Mouse (Mus musculus): ENCODE data around the gene Avpi1. TPM values are rescaled to one million over a fixed set of nuclear protein-coding genes. Genes with fewer than 3 reads are reported as not detected.

The Avpi1 gene
- polyA plus RNA-seq, 1 experiment from 2014 or later, result 9.1 TPM

GRCm38 (mm10) chr19:42141998-42142397 lies 13.1 kb upstream of the Avpi1 start:
- H3K9ac ChIP-seq, result no peak overlapping the region
- H3K27me3 ChIP-seq, result peaks cover 23% of the 10 kb centered on the region
- no peaks in the 10 kb centered on the region for H3K36me3 ChIP-seq
- H3K4me3 ChIP-seq, result no peak overlapping the region
- 71% methylated on average over 3 of the region's 3 CpGs for WGBS
- no peaks in the 10 kb centered on the region for H3K9me3 ChIP-seq
- no peak overlapping the region for H3K4me2 ChIP-seq
- H3K27ac ChIP-seq (replicated peaks), result no peak overlapping the region
- no peak for ATAC-seq (ENCODE audit: low read depth)
- no peaks in the 10 kb centered on the region for H3K4me1 ChIP-seq (replicated peaks)

- peaks cover 2% of the 10 kb centered on the region for H3K27me3 ChIP-seq
- no peaks in the 10 kb centered on the region for H3K4me1 ChIP-seq (replicated peaks)
- no peak overlapping the region for H3K4me3 ChIP-seq
- no peak overlapping the region for H3K9ac ChIP-seq
- ATAC-seq (ENCODE audit: low read depth), result no peak
- H3K36me3 ChIP-seq, result no peaks in the 10 kb centered on the region
- H3K27ac ChIP-seq (replicated peaks), result no peak overlapping the region
- H3K9me3 ChIP-seq, result no peaks in the 10 kb centered on the region
- 82% methylated on average over 5 of the region's 5 CpGs for WGBS
- H3K4me2 ChIP-seq, result no peak overlapping the region
Measured at GRCm38 (mm10) chr19:42139724-42140517, 11.1 kb upstream of the Avpi1 start.

GRCm38 (mm10) chr19:42138517-42139285 lies 9.8 kb upstream of the Avpi1 start:
- Histone ChIP-seq H3K4me1 (replicated peaks) (no peaks in the 10 kb centered on the region), H3K36me3 (no peaks in the 10 kb centered on the region), H3K27ac (replicated peaks) (no peak overlapping the region), H3K27me3 (no peaks in the 10 kb centered on the region), H3K9me3 (no peaks in the 10 kb centered on the region), H3K4me2 (no peak overlapping the region), H3K4me3 (no peak overlapping the region), H3K9ac (no peak overlapping the region)
- 88% methylated on average over 15 of the region's 15 CpGs for WGBS
- ATAC-seq (ENCODE audit: low read depth), result no peak

GRCm38 (mm10) chr19:42137167-42137672 lies 8.4 kb upstream of the Avpi1 start:
- Histone ChIP-seq H3K9ac (no peak overlapping the region), H3K4me3 (no peak overlapping the region), H3K27ac (replicated peaks) (no peak overlapping the region), H3K4me2 (no peak overlapping the region), H3K9me3 (no peaks in the 10 kb centered on the region), H3K36me3 (no peaks in the 10 kb centered on the region), H3K27me3 (no peaks in the 10 kb centered on the region), H3K4me1 (replicated peaks) (no peaks in the 10 kb centered on the region)
- 95% methylated on average over 4 of the region's 4 CpGs for WGBS
- no peak for ATAC-seq (ENCODE audit: low read depth)

GRCm38 (mm10) chr19:42136126-42136525 lies 7.3 kb upstream of the Avpi1 start:
- H3K9me3 ChIP-seq, result no peaks in the 10 kb centered on the region
- H3K27ac ChIP-seq (replicated peaks), result no peak overlapping the region
- H3K27me3 ChIP-seq, result no peaks in the 10 kb centered on the region; the same call in 1 of the 2 replicates
- 23% methylated on average over 5 of the region's 5 CpGs for WGBS
- H3K9ac ChIP-seq, result no peak overlapping the region
- ATAC-seq (ENCODE audit: low read depth), result no peak
- no peaks in the 10 kb centered on the region for H3K4me1 ChIP-seq (replicated peaks)
- no peak overlapping the region for H3K4me3 ChIP-seq
- H3K4me2 ChIP-seq, result no peak overlapping the region
- H3K36me3 ChIP-seq, result no peaks in the 10 kb centered on the region

GRCm38 (mm10) chr19:42135070-42135469 lies 6.2 kb upstream of the Avpi1 start:
- Histone ChIP-seq H3K36me3 (no peaks in the 10 kb centered on the region), H3K9me3 (no peaks in the 10 kb centered on the region), H3K4me3 (no peak overlapping the region), H3K27ac (replicated peaks) (no peak overlapping the region), H3K27me3 (no peaks in the 10 kb centered on the region; the same call in 1 of the 2 replicates), H3K4me1 (replicated peaks) (peaks cover 2% of the 10 kb centered on the region; the same call in 1 of the 2 replicates), H3K9ac (no peak overlapping the region), H3K4me2 (no peak overlapping the region)
- ATAC-seq (ENCODE audit: low read depth), result no peak

GRCm38 (mm10) chr19:42131101-42131500 lies 2.2 kb upstream of the Avpi1 start:
- 53% methylated on average over 5 of the region's 5 CpGs for WGBS
- Histone ChIP-seq H3K27ac (replicated peaks) (no peak overlapping the region), H3K4me2 (no peak overlapping the region), H3K9ac (no peak overlapping the region), H3K36me3 (no peaks in the 10 kb centered on the region), H3K4me1 (replicated peaks) (peaks cover 23% of the 10 kb centered on the region), H3K9me3 (no peaks in the 10 kb centered on the region), H3K27me3 (peaks cover 16% of the 10 kb centered on the region), H3K4me3 (no peak overlapping the region)
- no peak for ATAC-seq (ENCODE audit: low read depth)

GRCm38 (mm10) chr19:42130294-42130606 lies 1.4 kb upstream of the Avpi1 start:
- no peak overlapping the region for H3K4me3 ChIP-seq
- H3K9me3 ChIP-seq, result no peaks in the 10 kb centered on the region
- peaks cover 23% of the 10 kb centered on the region for H3K4me1 ChIP-seq (replicated peaks)
- H3K4me2 ChIP-seq, result no peak overlapping the region
- H3K27me3 ChIP-seq, result peaks cover 17% of the 10 kb centered on the region
- H3K9ac ChIP-seq, result no peak overlapping the region
- H3K36me3 ChIP-seq, result 0 out of 2 replicates have a peak, but pooled peaks cover under 1% of the 10 kb centered on the region
- H3K27ac ChIP-seq (replicated peaks), result no peak overlapping the region; the same call in 1 of the 2 replicates
- WGBS, result 46% methylated on average over 3 of the region's 3 CpGs
- no peak for ATAC-seq (ENCODE audit: low read depth)

GRCm38 (mm10) chr19:42129509-42130293 lies 842 bp upstream of the Avpi1 start:
- WGBS, result 10% methylated on average over 14 of the region's 14 CpGs
- H3K4me2 ChIP-seq, result peak overlapping the region; percentile 98

GRCm38 (mm10) chr19:42128052-42128740 lies 663 bp downstream of the Avpi1 start:
- peaks cover 21% of the 10 kb centered on the region for H3K36me3 ChIP-seq
- H3K4me3 ChIP-seq, result peak overlapping the region; percentile 62
- H3K9ac ChIP-seq, result peak overlapping the region; percentile 79
- H3K4me1 ChIP-seq (replicated peaks), result peaks cover 23% of the 10 kb centered on the region
- WGBS, result 6% methylated on average over 23 of the region's 23 CpGs
- no peak for ATAC-seq (ENCODE audit: low read depth)
- peaks cover 17% of the 10 kb centered on the region for H3K27me3 ChIP-seq
- H3K4me2 ChIP-seq, result peak overlapping the region; percentile 98
- peak overlapping the region; percentile 54; the same call in 1 of the 2 replicates for H3K27ac ChIP-seq (replicated peaks)
- H3K9me3 ChIP-seq, result no peaks in the 10 kb centered on the region

More at GRCm38 (mm10) chr19:42129509-42130293, 842 bp upstream of the Avpi1 start:
- H3K36me3 ChIP-seq, result peaks cover 6% of the 10 kb centered on the region; the same call in 1 of the 2 replicates
- peaks cover 23% of the 10 kb centered on the region for H3K4me1 ChIP-seq (replicated peaks)
- H3K27me3 ChIP-seq, result peaks cover 17% of the 10 kb centered on the region
- H3K27ac ChIP-seq (replicated peaks), result peak overlapping the region; percentile 46
- ATAC-seq (ENCODE audit: low read depth), result peak; percentile 21; the same call in 1 of the 2 replicates
- H3K9me3 ChIP-seq, result no peaks in the 10 kb centered on the region
- H3K9ac ChIP-seq, result peak overlapping the region; percentile 9; the same call in 1 of the 2 replicates
- H3K4me3 ChIP-seq, result peak overlapping the region; percentile 62

GRCm38 (mm10) chr19:42127024-42127423 lies 1.8 kb downstream of the Avpi1 start:
- Histone ChIP-seq H3K36me3 (peaks cover 33% of the 10 kb centered on the region), H3K4me2 (no peak overlapping the region), H3K27me3 (peaks cover 17% of the 10 kb centered on the region), H3K4me1 (replicated peaks) (peaks cover 23% of the 10 kb centered on the region), H3K9ac (no peak overlapping the region), H3K4me3 (no peak overlapping the region), H3K27ac (replicated peaks) (no peak overlapping the region), H3K9me3 (no peaks in the 10 kb centered on the region)
- 90% methylated on average over 5 of the region's 5 CpGs for WGBS
- no peak for ATAC-seq (ENCODE audit: low read depth)

All from neural tube, embryonic 13.5 days (tissue).